Mouse (Mus musculus) neural tube, embryonic 12.5 days (tissue): ENCODE data around the gene Synj1. TPM values are rescaled to one million over a fixed set of nuclear protein-coding genes. Genes with fewer than 3 reads are reported as not detected.

ENCODE experiments used
- ATAC-seq: fragments of 200-750 bp; cut with Nextera tagmentation; 2 replicates; pipeline ENCODE4 v1.8.0; 2017; ENCODE audit warnings: low read depth, mild to moderate bottlenecking, moderate TSS enrichment, moderate library complexity; ENCODE audit not compliant: low FRiP score
- H3K27ac ChIP-seq: fragments of 300-500 bp; sonication (generic); 2 replicates; pipeline ENCODE4 v1.5.1; 2016
- H3K27me3 ChIP-seq: fragments of 300-500 bp; sonication (generic); replicated peaks from 2 replicates; pipeline ENCODE4 v1.6.1; 2016; ENCODE audit warnings: mild to moderate bottlenecking
- H3K36me3 ChIP-seq: fragments of 300-500 bp; sonication (generic); 2 replicates; pipeline ENCODE4 v1.6.1; 2016; ENCODE audit warnings: mild to moderate bottlenecking
- H3K4me1 ChIP-seq: fragments of 300-500 bp; sonication (generic); 2 replicates; pipeline ENCODE4 v1.6.1; 2016
- H3K4me2 ChIP-seq: fragments of 300-500 bp; sonication (generic); replicated peaks from 2 replicates; pipeline ENCODE4 v1.6.1; 2016; ENCODE audit warnings: mild to moderate bottlenecking
- H3K4me3 ChIP-seq: fragments of 300-500 bp; sonication (generic); 2 replicates; pipeline ENCODE4 v1.5.1; 2016
- H3K9ac ChIP-seq: fragments of 300-500 bp; sonication (generic); 2 replicates; pipeline ENCODE4 v1.6.1; 2016; ENCODE audit warnings: mild to moderate bottlenecking
- H3K9me3 ChIP-seq: fragments of 300-500 bp; sonication (generic); 2 replicates; pipeline ENCODE4 v1.6.1; 2016; ENCODE audit warnings: mild to moderate bottlenecking
- WGBS: fragments of 180-500 bp; shearing (Covaris S2); methylation state at CpG from one replicate; pipeline ENCODE4 v1.1.7; 2016; 5-methylcytosine and 5-hydroxymethylcytosine counted together
- polyA plus RNA-seq: library from polyadenylated mRNA; unstranded; fragments of >200 nt; fragmentation: Nextera tagmentation; extraction: Ambion mirVana; gene quantifications from 2 replicates; pipeline ENCODE4 v1.2.1, GENCODE M21; 2016

The Synj1 gene
- polyA plus RNA-seq, 1 experiment from 2014 or later = 29.1 TPM

DNA sequence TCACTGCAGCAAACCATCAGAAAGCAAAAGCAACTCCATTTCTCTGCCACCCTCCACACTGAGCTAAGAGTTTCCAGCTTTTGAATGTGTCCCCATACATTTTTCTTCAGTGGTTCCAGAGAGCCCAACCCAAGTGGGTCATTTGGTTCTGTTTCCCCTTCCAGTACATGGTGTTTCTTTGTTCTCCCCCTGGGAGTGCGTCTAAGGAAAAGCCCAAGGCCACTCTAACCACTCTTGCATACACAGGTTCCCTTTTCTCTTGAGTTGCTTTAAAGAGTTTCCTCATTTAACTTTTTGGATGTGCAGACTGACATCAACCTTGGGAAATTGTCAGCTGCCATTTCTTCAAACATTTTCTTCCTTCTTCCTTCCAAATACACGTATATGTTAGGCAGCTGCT, 10.0 kb downstream of the Synj1 start:
- Histone ChIP-seq H3K4me3 (no peak overlapping the region), H3K4me2 (no peak overlapping the region), H3K36me3 (0 out of 2 replicates have a peak, but pooled peaks cover 4% of the 10 kb centered on the region), H3K27ac (no peak overlapping the region), H3K4me1 (peaks cover 4% of the 10 kb centered on the region; the same call in 1 of the 2 replicates), H3K9ac (no peak overlapping the region), H3K9me3 (no peaks in the 10 kb centered on the region), H3K27me3 (no peaks in the 10 kb centered on the region)
- ATAC-seq = no peak
- 84% methylated on average over 2 of the region's 2 CpGs for WGBS

GRCm38 (mm10) chr16:90999827-91000226, 11.3 kb downstream of the Synj1 start:
- Histone ChIP-seq H3K36me3 (0 out of 2 replicates have a peak, but pooled peaks cover 4% of the 10 kb centered on the region), H3K4me3 (no peak overlapping the region), H3K27me3 (no peaks in the 10 kb centered on the region), H3K9ac (no peak overlapping the region), H3K4me2 (no peak overlapping the region), H3K9me3 (no peaks in the 10 kb centered on the region), H3K27ac (no peak overlapping the region), H3K4me1 (peaks cover 4% of the 10 kb centered on the region; the same call in 1 of the 2 replicates)
- 62% methylated on average over 4 of the region's 4 CpGs for WGBS
- ATAC-seq = no peak

DNA sequence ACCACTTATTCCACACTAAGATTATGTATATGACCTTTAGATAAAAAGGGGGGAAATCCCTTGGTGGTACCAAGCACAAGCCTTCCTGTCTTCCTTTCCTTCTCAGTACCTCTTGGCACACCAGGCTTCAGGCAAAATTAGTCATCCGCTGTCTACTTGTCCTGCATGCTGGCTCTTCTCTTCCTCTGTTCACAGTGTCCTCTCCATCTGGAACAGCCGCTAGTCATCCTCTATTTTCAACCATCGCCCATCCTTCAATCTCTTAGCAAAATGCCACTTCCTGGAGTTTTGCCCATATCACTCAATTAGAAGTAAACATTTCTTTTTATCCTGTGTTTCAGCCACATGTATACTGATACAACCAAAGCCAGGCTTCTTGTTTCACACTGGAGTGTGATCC, 13.3 kb downstream of the Synj1 start:
- H3K27ac ChIP-seq = no peak overlapping the region
- 94% methylated on average over 3 of the region's 3 CpGs for WGBS
- H3K9ac ChIP-seq = no peak overlapping the region
- peaks cover 4% of the 10 kb centered on the region; the same call in 1 of the 2 replicates for H3K4me1 ChIP-seq
- no peak for ATAC-seq
- no peaks in the 10 kb centered on the region for H3K9me3 ChIP-seq
- no peak overlapping the region for H3K4me2 ChIP-seq
- no peak overlapping the region for H3K4me3 ChIP-seq
- peaks cover under 1% of the 10 kb centered on the region; the same call in 1 of the 2 replicates for H3K36me3 ChIP-seq
- H3K27me3 ChIP-seq = no peaks in the 10 kb centered on the region

DNA sequence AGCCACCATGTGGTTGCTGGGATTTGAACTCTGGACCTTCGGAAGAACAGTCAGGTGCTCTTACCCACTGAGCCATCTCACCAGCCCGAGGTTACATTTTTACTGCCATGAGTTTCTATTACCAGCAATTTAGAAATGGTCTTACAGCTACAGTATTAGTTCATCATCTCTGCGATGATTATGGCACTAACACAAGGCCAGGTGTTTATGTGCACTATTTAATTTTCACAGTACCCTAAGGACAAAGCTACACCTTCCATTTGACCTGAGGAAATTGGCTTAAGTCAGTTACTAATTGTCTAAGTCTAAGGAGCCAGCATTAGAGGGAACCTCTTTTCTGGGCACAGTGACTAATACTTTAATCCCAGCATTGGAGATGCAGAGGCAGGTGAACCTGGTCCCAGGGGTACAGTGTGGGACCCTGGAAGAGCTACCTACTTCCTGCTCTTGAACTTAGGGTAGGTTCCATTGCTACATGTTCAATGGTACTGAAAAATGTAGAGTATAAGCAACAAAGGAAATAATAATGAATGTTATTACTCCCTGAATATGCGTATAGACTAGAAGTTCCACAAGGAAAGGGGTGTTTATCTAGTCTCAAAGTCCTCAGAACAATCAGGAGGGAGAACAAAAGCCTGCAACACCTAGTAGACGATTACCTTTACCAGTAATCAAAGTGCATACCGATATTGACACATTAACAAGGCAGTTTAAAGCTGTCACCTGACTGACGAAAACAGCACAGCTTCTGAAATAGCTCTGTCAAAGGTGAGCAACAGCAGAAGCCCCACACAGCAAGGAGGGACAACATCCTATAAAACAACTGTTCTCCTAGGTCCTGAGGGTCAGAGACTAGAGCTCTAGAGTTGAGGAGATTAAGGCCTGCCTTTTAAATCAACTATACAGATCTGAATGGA, 14.5 kb downstream of the Synj1 start:
- no peak for ATAC-seq
- H3K4me3 ChIP-seq = no peak overlapping the region
- H3K27me3 ChIP-seq = no peaks in the 10 kb centered on the region
- H3K9ac ChIP-seq = no peak overlapping the region
- H3K27ac ChIP-seq = no peak overlapping the region
- H3K9me3 ChIP-seq = no peaks in the 10 kb centered on the region
- H3K4me2 ChIP-seq = no peak overlapping the region
- WGBS = 87% methylated on average over 7 of the region's 7 CpGs
- H3K36me3 ChIP-seq = peaks cover 4% of the 10 kb centered on the region; the same call in 1 of the 2 replicates
- peaks cover 4% of the 10 kb centered on the region; the same call in 1 of the 2 replicates for H3K4me1 ChIP-seq

DNA sequence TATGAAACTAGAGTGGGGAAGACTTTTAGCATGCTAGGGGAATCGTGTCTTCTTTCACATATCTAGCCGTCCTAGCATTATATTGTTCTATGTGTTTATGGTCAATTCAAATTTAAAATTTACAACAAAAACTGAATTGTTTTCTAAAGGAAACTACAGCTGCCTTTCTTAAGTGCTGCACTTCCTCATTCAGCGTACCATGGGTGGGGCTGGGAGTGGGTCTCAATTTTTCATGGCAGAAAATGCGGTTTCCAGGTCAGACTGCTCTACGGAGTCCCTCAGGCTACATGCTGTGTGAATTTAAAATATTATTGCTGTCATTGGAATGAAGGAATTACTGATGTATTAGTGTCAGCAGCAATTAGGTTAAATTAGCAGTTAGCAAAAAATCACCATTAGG, 15.6 kb downstream of the Synj1 start:
- no peak overlapping the region for H3K27ac ChIP-seq
- peaks cover 4% of the 10 kb centered on the region; the same call in 1 of the 2 replicates for H3K4me1 ChIP-seq
- no peak overlapping the region for H3K4me3 ChIP-seq
- WGBS = 77% methylated on average over 5 of the region's 5 CpGs
- no peak overlapping the region for H3K4me2 ChIP-seq
- H3K27me3 ChIP-seq = no peaks in the 10 kb centered on the region
- H3K36me3 ChIP-seq = peaks cover 12% of the 10 kb centered on the region
- H3K9me3 ChIP-seq = no peaks in the 10 kb centered on the region
- ATAC-seq = no peak
- no peak overlapping the region for H3K9ac ChIP-seq

DNA sequence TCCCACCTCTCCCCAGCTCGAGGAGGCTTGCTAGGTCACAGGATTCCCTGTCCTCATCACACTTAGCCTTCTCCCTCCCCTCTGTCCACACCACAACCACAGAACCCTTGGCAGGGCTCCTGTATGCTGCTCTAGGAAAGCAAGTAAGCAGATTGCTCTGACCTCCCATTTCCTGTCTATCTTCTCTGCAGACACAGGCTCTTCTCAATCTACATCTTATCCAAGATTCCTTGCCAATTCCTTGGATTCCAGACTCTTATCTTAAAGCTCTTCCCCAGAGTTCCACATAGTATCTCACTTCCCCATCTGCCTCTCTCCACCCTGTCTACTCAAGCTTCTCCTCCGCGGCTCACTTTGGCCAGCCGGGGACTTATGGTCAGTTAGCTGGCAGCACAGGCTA, 16.1 kb downstream of the Synj1 start:
- no peak overlapping the region for H3K4me2 ChIP-seq

GRCm38 (mm10) chr16:90989162-90989561, 21.9 kb downstream of the Synj1 start:
- Histone ChIP-seq H3K4me3 (no peak overlapping the region), H3K36me3 (peaks cover 20% of the 10 kb centered on the region), H3K27ac (no peak overlapping the region), H3K9ac (no peak overlapping the region), H3K9me3 (no peaks in the 10 kb centered on the region), H3K27me3 (no peaks in the 10 kb centered on the region), H3K4me2 (no peak overlapping the region), H3K4me1 (no peaks in the 10 kb centered on the region)
- WGBS = 93% methylated on average over 8 of the region's 8 CpGs
- ATAC-seq = no peak

More for the DNA sequence above, 16.1 kb downstream of the Synj1 start:
- WGBS = 80% methylated on average over 4 of the region's 4 CpGs
- Histone ChIP-seq H3K9me3 (no peaks in the 10 kb centered on the region), H3K4me1 (peaks cover 4% of the 10 kb centered on the region; the same call in 1 of the 2 replicates), H3K4me3 (no peak overlapping the region), H3K27me3 (no peaks in the 10 kb centered on the region), H3K36me3 (peaks cover 16% of the 10 kb centered on the region), H3K9ac (peak overlapping the region; percentile 29; the same call in 1 of the 2 replicates), H3K27ac (no peak overlapping the region)
- ATAC-seq = no peak

DNA sequence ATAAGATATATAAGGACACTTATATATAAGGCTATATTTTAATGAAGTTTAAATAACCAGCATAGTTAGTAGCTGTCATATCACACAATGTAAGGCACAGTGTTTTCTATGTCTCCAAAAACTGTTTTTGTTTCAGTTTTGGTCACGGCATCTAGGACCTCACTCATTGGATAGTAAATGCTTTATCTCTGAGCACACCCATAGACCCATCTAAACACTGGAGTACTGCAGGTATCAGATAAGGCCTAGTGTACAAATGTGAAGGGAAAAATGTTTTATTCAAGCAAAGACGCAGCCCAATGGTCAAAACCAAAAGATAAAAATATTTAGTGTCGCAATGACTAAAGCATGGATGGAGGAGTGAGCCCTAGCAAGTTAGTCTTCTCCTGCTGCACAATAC, 22.4 kb downstream of the Synj1 start:
- H3K27ac ChIP-seq = no peak overlapping the region
- H3K9ac ChIP-seq = no peak overlapping the region
- no peak overlapping the region for H3K4me3 ChIP-seq
- no peaks in the 10 kb centered on the region for H3K9me3 ChIP-seq
- WGBS = 91% methylated on average over 3 of the region's 3 CpGs
- no peaks in the 10 kb centered on the region for H3K27me3 ChIP-seq
- no peak for ATAC-seq
- H3K36me3 ChIP-seq = peaks cover 20% of the 10 kb centered on the region
- H3K4me1 ChIP-seq = no peaks in the 10 kb centered on the region
- H3K4me2 ChIP-seq = no peak overlapping the region

GRCm38 (mm10) chr16:90988039-90988438, 23.1 kb downstream of the Synj1 start:
- H3K36me3 ChIP-seq = peaks cover 23% of the 10 kb centered on the region

GRCm38 (mm10) chr16:90971004-90971403, 40.1 kb downstream of the Synj1 start:
- no peaks in the 10 kb centered on the region for H3K9me3 ChIP-seq
- WGBS = 92% methylated on average over 6 of the region's 6 CpGs

More at GRCm38 (mm10) chr16:90988039-90988438, 23.1 kb downstream of the Synj1 start:
- no peak overlapping the region for H3K4me2 ChIP-seq
- no peaks in the 10 kb centered on the region for H3K27me3 ChIP-seq
- no peaks in the 10 kb centered on the region for H3K4me1 ChIP-seq
- no peaks in the 10 kb centered on the region for H3K9me3 ChIP-seq
- H3K4me3 ChIP-seq = no peak overlapping the region
- no peak for ATAC-seq
- no peak overlapping the region for H3K27ac ChIP-seq
- H3K9ac ChIP-seq = no peak overlapping the region
- WGBS = 94% methylated on average over 8 of the region's 8 CpGs

DNA sequence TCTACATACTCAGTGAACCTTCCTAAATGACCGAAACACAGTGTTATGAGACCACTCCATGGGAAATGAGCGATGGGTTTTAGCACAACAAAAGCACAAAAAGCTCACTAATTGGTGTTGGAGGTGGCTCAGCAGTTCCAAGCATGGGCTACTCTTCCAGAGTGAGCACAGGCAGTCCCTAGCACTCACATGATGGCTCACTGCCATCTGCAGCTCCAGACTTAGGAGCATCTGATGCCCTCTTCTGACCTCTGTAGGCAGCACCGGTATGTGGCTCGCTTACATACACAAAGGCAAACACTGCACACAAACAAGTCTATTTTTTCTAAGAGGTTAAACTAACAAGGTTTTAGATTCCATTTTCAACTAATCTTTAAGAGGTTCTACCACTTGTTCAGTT, 44.9 kb downstream of the Synj1 start:
- Histone ChIP-seq H3K4me3 (no peak overlapping the region), H3K9me3 (no peaks in the 10 kb centered on the region), H3K9ac (no peak overlapping the region), H3K4me2 (no peak overlapping the region), H3K4me1 (no peaks in the 10 kb centered on the region), H3K36me3 (peaks cover 44% of the 10 kb centered on the region), H3K27ac (no peak overlapping the region), H3K27me3 (no peaks in the 10 kb centered on the region)
- WGBS = 84% methylated on average over 4 of the region's 4 CpGs
- ATAC-seq = no peak

More at GRCm38 (mm10) chr16:90971004-90971403, 40.1 kb downstream of the Synj1 start:
- no peaks in the 10 kb centered on the region for H3K4me1 ChIP-seq
- no peak overlapping the region for H3K4me2 ChIP-seq
- no peak overlapping the region for H3K27ac ChIP-seq
- H3K36me3 ChIP-seq = peaks cover 23% of the 10 kb centered on the region; the same call in 1 of the 2 replicates
- no peak overlapping the region for H3K4me3 ChIP-seq
- ATAC-seq = no peak
- no peaks in the 10 kb centered on the region for H3K27me3 ChIP-seq
- H3K9ac ChIP-seq = no peak overlapping the region

GRCm38 (mm10) chr16:90964302-90964701, 46.8 kb downstream of the Synj1 start:
- Histone ChIP-seq H3K4me1 (no peaks in the 10 kb centered on the region), H3K4me2 (no peak overlapping the region), H3K27ac (no peak overlapping the region), H3K4me3 (no peak overlapping the region), H3K9me3 (no peaks in the 10 kb centered on the region), H3K36me3 (peaks cover 40% of the 10 kb centered on the region), H3K9ac (no peak overlapping the region), H3K27me3 (no peaks in the 10 kb centered on the region)
- 94% methylated on average over 10 of the region's 10 CpGs for WGBS
- ATAC-seq = no peak
